Mouse (Mus musculus) c-Kit-positive CD71-negative TER-119-negative erythroid progenitor cells, embryonic 14.5 days (primary cell): Measurements from ENCODE around the gene Gm11444.

Experiments used
- DNase-seq: peaks from one replicate; pipeline ENCODE4 v3.0.0-alpha.2; 2013; ENCODE audit warnings: low read depth

The Gm11444 gene

DNA sequence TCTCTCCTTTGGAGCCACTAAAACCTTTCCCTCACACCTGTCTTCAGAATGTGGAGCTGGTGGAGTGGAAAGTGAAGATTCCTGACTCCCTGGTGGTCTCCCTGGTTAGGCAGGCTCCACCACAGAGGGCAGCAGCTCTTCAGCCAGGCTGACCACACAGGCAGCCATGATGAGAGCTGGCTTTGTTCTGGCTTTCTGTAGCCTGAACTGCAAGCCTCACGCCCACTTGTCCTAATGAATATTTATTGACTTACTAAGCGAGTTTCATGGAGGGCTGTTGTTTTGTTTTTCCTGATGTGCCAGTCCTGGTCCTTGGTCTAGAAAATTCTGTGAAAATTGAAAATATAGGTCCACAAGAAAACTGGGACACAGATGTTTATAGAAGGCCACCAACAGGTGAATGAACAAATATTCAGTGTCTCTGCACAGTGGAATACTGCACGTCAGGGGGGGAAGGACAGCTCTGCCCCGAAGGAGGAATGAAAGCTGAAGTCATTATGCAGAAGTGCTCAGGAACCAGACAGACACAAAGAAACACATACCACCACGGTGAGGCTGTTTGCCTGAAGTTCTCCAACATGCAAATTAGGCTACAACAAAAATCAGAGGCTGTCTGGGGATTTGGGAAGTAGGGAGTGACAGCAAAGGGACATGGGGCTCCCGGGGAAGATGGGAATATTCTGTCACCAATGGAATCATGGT, 8.0 kb upstream of the Gm11444 start:
- DNase-seq, result no peak

DNA sequence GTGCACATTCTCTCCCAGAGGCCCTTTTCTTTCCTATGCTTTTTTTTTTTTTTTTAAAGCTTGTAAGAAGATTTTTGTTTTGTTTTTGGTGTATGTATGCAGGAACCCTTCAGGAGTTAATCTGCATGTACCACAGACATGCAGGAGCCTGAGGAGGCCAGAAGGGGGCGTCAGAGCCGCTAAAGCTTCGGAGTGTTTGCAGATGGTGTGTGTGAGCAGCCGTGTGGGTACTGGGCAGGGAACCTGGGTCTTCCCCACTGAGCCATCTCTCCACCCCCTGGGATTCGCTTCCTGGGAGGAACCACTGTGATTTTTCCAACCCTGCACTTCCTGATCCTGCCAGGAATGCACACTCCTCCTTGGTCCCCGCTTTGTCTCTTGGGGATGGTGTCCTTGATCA, 625 bp upstream of the Gm11444 start:
- DNase-seq, result no peak

DNA sequence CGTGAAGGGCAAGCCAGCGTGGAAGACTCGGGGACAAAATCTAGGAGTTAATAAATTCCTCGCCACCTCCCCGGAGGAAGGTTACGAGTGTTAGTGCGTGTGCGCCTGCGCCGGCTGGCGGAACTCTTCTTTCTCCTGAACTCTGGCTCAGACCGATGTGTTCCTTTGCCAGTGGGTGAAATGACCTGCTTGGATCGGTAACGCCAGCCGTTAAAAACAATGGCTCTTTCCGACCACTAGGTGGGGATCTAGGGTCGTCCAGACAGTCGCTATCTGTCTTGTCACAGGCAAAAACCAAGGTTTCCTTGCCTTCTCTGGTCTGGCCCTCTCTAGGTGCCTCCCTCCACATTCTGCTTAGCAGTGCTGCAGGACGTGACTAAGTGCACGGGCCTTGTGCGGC, 1.1 kb downstream of the Gm11444 start:
- DNase-seq, result peak; percentile 81

DNA sequence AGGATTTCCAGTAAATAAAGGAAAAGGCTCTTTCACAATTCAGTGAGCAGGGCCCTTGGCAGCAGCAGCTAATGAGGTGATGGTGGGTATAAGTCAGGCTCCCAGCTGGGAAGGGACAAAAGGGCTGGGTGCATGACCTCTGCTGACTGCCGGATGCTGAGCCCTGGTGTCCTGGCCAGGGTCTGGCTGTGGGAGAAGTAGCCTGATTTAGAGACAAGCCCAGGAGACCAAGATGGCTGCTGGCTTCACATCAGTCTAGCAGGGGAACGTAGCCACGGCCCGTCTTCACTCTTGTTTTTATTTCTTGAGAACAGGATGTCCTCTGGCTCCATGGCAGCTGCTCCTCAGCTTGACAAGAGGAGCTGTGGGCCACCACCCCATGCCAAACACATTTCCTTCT, 3.6 kb downstream of the Gm11444 start:
- DNase-seq, result no peak

DNA sequence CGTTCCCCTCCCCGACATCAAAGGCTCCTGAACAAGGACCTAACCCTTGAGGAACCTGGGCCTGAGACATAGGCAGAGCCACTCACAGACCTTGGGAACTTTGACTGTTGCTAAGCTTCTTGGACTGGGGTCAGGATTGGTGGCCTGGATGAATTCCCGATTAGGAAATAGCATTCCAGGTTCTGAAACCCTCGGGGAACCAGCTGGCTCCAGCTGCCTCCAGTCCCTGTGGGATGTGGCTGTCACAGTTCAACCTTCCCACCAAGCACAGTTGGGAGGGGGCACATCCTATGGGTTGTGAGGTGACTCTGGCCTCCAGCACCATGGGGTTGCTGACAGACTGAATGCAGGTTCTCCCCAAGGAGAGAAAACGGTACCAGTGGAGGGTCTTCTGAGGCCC, 4.2 kb downstream of the Gm11444 start:
- DNase-seq, result no peak

DNA sequence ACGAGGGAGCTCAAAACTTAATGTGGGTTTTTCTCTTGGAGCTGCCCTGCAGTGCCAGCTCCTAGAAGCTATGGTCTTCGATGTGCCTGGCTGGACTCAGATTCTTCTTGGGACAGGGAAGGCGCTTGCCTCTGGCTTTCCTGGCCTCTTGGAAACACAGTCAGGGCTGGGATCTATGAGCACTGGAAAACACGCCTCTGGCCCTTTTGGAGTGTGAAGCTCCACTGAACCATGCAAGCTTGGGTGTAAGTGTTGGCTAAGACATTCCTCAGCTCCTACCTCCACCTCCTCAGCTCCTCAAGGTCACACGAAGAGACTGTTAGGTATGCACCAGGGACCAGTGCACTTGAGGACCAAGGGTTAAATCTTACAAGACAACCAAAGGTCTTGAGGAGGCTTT, 5.2 kb downstream of the Gm11444 start:
- no peak for DNase-seq

DNA sequence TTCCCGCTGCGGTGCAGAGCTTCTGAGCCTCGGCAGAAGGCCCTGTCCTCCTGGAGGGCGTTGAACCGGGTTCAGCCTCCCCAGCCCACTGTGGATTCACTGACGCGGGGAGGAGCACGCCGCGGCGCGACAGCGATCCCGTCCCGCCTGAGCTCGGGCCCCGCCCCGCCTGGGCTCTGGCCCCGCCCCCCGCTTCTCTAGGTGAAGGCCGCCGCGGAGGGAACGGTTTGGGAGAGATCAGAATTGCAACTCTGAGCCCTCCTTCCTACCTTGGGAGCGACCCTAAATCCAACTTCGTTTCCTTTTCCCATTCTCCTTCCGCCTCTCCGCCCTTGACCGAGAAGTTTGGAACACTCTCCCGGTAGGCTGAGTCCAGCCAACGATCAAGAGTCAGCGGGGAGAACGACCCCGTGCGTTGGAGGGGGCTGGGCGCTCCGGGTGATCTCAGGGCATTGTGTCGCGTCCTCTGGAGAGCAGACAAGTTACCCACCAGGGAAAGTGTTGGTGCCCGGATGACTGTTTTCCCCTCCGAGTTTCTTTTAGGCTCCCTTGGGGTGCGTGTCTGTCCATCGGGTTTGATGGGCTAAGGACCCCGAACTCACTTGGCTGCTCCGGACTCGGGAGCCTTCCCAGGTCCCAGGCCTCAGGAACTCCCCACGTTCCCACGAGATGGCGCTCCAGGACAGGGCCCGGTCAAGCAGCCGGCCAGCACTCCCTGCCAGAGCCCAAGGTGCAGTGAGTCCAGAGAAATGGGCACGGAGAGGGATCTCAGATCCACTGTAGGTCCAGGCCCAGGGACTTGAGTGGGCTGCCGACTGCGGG, 5.8 kb downstream of the Gm11444 start:
- no peak for DNase-seq

DNA sequence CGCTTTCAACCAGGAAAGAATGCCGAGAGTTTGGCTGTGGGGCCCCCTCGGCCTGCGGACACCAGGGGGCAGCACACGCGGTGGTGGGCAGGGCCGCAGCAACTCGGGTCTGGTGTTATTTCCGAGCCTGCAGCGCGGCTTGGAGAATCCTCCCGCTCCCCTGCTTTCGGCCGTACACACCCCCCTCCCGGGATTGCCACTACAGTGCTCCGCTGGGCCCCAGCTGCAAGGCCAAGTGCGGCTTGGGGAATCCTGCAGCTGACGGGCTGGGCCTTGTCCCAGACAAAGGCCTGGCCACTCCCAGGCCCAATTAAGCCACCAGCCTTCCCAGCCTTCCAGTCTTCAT, 6.8 kb downstream of the Gm11444 start:
- peak; percentile 63 for DNase-seq

DNA sequence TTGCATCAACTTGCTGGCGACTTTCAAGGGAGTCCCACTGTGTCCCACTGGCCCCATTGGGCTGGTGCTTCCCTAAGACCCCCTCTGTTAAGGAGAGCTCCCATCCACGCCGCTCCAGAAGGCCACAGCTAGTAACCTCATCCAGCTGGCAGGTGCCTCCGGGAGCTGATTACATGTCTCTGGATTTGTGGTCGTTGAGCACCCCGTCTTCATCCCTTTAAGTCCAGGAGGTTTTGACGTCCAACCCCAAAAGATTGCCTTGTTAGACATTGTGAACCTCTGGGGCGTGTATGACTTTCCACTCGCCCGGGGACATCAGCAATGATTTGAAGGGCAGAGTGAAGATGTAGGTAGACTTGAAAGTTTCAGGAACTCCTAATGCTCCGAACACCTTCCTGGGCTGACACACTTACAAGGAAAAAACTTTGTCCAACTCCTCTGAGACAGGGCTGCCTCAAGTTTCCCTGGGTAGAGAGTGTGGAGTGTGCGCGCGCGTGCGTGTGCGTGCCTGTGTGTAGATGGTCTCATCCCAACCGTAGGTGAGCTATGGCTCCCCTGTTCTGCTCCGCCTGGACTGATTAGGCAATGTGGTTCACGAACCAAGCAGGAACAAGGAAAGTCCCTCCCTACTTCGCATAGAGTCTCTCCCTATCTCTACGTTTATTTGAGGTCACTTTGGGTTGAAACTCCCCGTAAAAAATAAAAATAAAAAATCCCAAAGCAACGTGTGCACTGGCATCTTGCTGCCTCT, 7.4 kb downstream of the Gm11444 start:
- DNase-seq, result no peak

DNA sequence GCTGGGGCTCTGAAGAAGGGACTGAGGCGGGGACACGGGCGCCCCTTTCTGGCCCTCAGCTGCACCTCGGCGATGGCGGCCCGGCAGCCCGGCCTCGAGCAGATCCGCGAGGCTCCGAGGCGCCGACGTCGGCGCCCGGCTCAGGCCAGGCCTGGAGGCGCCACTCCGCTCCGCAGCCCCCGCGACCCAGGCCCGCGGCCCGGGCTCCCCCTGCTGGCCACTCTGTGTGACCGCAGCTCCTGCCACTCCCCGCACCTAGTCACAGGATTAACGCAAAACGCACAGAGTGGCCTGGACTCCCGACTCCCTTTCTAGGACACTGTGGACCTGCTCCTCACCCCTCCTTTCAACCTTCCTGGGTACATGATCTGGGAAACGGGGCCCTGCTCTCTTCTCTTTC, 8.2 kb downstream of the Gm11444 start:
- DNase-seq, result no peak

DNA sequence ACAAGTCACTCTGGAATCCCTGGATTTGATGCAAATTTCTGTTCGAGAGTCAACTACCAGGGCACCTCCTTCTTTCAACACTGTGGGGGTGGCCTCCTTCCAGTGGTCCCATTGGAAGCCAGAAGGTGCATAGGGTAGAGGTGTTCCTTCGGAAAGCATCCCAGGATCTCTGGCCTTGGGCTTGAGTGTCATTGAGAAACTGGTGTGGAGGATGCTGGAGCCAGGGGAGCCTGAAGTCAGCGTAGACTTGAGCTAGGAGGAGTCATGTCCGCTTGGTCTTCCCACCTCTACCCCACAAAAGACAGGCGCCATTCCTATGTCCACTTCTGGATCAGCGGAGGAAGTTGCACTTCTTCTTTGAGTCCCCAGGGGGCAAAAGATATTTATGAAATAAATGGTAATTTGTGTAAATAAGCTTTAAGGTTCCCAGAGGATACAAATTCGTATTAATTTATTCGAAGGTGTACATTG, 8.9 kb downstream of the Gm11444 start:
- DNase-seq, result no peak

DNA sequence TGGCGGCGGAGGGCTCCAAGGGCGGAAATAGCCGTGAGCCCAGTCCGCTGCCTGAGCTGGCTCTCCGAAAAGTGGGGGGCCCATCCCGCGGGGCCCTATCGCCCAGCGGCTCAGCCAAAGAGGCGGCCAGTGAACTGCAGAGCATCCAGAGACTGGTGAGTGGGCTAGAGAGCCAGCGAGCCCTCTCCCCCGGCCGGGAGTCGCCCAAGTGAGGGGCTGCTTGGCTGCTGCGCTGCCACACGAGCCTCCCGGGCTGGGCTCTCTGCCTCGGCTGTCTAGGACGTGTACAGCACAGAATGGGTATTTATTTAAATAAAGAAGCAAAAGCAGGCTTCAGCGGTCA, 9.4 kb downstream of the Gm11444 start:
- no peak for DNase-seq

DNA sequence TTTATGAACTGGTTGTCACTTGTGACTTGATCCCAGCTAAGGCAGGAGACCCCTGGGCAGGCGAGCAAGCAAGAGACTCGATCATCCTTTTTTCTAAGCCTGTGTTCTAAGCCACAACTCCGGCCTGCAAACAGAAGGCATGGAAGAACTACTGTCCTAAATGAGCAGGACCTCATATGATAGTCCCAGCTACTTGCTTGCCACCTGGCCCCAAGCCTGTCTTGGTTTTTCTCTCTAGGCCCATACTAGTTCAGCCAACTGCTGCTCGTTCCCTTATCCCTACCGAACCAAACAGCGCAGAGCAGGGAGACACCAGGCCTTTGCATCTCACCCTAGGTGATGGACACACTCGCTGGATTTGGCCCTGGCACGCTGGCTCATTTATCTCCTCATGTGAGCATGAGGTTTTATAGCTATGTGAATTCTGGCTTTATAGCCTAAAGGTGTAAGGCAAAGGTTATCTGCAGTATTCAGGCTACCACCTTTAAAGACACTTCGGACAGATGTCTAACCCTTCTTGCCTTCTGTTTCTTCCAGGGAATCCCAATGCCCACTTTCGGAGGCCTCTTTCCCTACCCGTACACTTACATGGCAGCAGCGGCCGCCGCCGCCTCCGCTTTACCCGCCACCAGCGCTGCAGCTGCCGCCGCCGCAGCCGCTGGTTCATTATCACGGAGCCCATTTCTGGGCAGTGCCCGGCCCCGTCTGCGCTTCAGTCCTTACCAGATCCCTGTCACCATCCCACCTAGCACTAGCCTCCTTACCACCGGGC, 9.9 kb downstream of the Gm11444 start:
- DNase-seq, result no peak

DNA sequence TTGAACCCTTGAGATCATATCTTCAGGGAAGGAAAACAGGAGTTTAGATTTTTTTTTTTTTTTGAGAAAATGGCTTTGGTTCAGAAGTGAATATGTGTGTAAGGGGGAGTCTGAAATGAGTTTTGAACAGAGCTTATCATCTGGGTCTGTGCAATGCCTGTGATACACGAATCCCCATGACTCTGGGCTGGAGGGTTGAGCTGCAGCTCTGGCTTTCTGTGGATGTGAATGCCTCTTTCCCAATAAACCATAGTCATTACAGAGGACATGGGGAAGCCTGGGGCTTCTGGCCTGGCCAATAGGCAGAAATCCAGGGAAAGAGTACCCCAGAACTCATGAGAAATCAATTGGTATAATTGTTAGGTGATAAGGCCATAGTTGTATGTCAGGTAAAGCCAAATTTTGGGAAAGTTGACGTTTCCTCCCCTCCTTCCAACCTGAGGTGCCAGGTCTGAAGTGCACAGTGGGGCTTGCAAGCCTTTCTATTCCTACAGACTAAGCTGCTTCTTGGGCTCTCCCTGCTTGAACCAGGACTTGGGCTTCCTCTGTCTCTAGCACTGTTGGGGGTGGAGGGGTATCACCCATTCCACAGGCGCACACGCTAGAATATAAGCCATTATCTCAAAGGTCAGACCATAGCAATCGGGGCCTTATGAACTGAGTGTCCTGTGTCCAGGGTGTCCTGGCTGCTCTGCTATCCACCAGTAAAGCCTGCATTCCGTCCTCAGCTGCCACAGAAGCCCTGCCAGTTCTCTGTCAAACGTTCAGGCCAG, 10.7 kb downstream of the Gm11444 start:
- no peak for DNase-seq

DNA sequence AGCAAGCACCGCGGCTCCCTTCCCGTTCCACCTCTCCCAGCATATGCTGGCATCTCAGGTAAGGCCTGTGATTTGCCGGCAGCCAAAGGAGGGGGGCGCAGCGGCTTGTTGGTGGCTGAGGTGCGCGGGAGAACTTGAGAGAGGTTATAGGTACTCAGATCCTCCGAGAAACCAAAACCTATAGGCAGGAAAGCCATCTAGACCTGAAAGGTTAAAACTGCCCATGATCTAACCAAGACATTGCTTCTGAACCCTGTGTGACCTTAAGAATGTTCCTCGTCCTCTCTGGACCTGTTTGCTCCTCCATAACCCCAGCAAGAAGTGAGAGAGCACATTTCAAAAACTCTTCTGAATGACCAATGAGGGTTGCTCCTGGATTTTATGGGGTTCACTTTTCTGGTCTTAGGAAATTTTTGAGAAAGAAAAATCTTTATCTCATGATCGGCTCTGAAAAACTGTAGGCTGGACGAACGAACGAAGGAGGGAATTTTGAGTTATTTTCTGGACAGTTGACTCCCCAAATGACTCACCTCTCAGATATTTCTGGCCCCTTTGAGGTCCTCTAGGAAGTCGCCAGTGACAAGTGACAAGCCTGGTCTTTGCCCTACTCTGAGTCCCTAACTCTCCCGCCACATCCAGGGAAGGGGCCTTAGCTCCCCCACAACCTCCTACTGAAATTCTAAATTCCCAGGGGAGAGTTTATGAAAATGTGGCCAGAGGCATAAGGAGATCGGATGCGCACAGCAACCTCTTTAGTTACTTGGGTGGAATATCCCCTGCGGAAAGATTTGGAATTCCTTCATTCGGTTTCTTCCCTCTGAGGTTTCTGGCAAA, 11.5 kb downstream of the Gm11444 start:
- no peak for DNase-seq

DNA sequence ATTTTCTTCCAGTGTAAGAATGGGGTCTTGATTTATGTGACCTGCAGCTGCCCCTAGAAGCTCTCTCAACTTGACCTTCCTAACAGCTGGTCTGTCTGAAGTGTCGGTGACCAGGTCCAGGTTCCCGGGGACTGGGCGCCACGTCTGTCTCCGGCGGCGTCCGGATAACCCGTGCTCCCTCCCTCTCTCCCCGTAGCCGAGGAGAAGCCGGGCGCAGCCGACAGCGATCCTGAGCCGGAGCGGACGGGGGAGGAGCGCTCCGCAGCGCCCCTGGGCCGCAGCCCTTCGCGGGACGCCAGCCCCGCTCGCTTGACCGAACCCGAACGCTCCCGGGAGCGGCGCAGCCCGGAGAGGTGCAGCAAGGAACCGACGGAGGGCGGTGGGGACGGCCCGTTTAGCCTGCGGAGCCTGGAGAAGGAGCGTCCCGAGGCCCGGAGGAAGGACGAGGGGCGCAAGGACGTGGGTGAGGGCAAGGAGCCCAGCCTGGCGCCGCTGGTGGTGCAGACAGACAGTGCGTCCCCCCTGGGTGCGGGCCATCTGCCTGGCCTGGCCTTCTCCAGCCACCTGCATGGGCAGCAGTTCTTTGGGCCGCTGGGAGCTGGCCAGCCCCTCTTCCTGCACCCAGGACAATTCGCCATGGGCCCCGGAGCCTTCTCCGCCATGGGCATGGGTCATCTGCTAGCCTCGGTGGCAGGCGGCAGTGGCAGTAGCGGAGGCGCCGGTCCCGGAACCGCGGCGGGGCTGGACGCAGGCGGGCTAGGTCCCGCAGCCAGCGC, 12.3 kb downstream of the Gm11444 start:
- DNase-seq, result no peak

DNA sequence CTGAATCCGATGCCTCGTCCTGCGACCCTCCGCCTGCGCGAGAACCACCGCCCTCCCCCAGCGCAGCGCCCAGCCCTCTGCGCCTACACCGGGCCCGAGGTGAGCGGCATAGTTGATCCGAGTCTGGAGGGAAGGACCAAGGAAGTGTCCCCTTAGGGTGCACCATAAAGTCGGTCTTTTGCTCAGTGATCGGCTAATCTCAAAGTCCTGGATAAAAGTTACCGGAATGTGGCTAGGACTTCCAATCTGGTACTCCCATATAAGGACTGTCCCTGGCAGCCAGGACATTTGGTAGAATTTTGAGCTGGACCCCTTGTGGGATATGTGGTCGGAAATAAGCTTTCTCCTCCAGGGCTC, 12.9 kb downstream of the Gm11444 start:
- DNase-seq, result no peak

DNA sequence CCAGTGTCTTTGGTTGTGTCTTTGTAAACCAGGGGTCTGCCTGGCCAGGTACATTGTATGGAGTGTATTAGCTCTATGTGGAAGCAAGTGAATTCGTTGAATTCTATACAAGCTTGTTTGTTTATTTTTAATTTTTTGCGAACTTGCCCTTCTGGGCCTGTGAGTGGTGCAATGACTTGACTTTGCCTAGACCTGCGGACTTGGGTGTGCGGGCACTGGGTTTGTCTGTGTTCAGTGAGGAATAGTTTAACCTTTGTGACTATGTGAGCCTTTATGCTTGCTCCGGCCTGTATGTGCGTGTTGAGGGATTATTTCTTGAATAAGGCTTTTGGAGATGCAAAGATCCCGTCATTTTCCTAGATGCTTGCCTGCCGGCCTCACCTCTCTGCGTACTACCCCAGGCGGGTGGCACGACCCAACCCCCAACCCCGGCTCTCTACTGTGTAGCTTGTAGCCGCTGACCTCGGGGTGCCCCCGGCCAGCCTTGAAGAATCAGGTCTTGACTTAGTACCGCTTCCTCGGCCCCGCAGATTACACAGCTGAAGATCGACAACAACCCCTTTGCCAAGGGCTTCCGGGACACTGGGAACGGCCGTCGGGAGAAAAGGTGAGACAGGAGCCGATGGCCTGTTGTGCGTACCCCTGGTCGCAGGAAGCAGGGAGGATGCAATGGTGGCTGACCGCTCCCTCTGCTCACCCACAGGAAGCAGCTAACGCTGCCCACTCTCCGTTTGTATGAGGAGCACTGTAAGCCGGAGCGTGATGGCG, 13.4 kb downstream of the Gm11444 start:
- DNase-seq, result no peak
